Mouse (Mus musculus) kidney, postnatal 4 days (tissue): ENCODE data around the gene Ttc6.
A peak's percentile ranks its signal among the peaks of the same experiment; 100 is the strongest.

Source experiments
- DNase-seq, 2 experiments: peaks; one replicate each; pipeline ENCODE4 v3.0.0; 2021; ENCODE audit warnings: mixed read lengths in 2 of 2

The Ttc6 gene

GRCm38 (mm10) chr12:57563909-57564308 lies at the start of gene Ttc6:
Gene Ttc6 (plus strand): TSS chr12:57564113.
- no peak for DNase-seq

DNA sequence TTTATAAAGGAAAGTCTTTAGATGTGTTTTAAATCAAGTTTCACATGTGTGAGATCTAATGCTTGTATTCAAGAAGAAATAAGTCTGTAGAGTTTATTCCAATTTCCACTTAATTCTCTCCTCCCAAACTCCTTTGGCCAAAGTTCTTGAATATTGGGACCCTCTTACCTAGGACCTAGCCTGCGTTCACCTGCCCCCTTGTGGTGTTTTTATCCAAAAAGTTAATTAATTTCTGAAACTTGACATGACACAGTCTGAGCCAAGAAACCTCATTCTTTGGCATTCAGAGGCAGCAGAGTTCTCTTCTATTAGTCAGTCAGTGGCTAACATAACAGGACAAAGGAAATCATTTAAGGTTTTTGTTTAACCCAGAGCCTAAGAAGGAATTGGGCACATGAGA lies 49.4 kb upstream of the Ttc6 start:
- no peak for DNase-seq

DNA sequence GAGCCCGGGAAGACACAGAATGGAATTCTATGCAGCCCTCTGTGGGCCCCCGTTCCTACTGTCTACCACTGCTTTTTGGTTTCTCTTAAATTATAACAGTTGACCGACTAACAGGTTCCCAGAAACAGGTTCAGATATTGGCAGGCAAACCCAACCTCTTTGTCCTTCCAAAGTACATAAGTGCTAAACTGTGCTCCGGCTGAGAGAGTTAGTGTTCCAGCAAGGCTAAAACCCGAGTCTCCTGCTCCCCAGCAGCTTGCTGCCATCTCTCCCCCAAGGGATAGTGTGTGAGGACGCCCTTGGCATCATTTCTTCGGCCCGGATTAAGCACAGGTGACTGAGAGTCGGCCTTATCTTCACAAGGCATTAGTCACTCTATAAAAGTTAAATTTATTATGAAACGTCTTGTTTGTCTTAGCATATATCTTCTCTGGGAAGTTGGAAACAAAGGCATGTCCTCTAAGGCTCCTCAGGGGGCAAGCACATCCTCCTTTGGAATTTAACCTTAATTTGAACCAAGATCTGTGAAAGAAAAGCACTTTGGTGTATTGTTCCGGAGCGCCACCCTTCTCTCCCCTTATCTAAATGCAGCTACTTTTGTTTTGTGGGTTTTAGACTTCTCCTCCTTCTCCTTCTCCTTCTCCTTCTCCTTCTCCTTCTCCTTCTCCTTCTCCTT lies 48.1 kb upstream of the Ttc6 start:
- no peak for DNase-seq

- no peak for DNase-seq
Measured at GRCm38 (mm10) chr12:57528335-57528734, 35.6 kb upstream of the Ttc6 start.

- no peak for DNase-seq
Measured at GRCm38 (mm10) chr12:57530474-57530873, 33.4 kb upstream of the Ttc6 start.

- DNase-seq, result no peak
Measured at GRCm38 (mm10) chr12:57534517-57534878, 29.4 kb upstream of the Ttc6 start.

DNA sequence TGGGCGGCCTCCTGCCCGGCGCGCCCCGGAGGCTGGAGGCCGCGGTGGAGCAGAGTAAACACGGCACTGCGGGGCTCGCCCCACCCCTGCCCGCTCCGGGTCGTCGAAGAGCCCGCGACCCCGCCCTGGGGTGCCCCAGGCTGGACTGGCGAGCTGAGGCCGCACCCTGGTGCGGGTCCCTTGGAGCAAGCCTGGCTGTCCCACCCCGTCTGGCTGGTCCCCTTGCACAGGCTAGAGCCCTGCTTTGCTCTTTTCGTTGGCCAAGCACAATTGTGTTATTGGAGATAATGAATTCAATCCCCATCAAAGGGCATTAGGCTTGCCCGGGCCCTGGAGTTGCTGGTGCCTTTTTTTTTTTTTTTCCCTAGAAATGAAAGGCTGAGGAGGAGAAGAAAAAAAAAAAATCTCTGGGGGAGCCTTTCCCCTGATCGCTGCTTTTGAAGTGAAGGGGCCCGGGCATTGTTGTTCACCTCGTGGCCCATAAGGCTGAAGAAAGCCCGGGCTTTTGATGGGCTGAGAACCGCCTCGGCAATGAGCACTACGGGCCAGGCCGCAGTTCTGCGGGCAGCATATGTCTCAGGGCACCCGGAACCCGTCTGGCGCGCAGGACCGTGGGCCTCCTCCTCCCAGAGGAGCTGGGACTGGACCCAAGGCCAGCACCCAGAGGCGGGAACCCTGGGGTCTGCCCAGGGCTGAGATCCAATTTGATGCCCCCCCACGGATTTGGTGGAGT lies 28.9 kb upstream of the Ttc6 start:
- peak in 1 of 2 experiments; percentile 26 for DNase-seq

GRCm38 (mm10) chr12:57536056-57536908 lies 27.6 kb upstream of the Ttc6 start:
- peak in 1 of 2 experiments; percentile 28 for DNase-seq

GRCm38 (mm10) chr12:57536909-57537670 lies 26.8 kb upstream of the Ttc6 start:
- peak in 1 of 2 experiments; percentile 26 for DNase-seq

- DNase-seq, result peak in 1 of 2 experiments; percentile 41
Measured at GRCm38 (mm10) chr12:57537791-57538587, 25.9 kb upstream of the Ttc6 start.

GRCm38 (mm10) chr12:57538588-57539550 lies 25.0 kb upstream of the Ttc6 start:
- peak; percentile 54 to 68 for DNase-seq

DNA sequence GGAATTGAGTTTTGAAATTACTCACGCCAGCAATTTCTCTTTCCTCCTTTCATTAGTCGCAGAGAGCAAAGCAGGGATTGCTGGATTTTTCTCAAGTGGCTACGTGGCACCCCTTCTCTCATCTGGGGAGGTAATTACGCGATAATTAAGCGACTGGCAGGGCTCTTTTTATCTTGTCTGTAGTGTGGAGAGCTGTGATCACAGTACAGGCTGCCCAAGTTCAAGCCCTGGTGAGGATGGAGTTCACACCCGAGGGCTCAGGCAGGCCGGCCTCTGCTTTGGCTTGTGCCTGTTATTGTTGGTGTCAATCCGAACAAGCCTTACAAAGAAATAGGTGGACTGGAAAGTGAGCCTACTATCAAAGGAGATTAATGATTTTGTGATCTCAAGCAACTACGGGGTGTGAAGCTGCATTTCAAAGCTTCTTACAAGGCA lies 24.3 kb upstream of the Ttc6 start:
- peak in 1 of 2 experiments; percentile 61 for DNase-seq

DNA sequence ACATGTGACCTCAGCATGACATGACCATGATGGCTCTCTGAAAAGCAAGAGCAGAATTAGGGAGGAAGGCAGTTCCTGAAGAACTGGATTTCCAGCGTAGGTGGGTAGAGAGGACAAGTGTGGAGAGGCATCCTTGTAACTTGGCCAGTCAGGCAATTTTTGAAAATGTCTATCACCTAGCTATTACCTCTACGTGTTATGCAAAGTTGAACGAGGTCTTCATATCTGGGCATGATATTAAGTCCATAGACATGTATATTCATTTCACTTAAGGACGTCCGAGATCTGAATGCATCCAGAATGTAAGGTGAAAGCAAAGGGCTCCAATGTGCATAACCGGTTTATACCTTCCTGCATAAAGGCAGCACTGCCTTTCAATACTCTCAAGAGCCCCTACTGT lies 22.8 kb upstream of the Ttc6 start:
- no peak for DNase-seq

- peak in 1 of 2 experiments; percentile 48 for DNase-seq
Measured at GRCm38 (mm10) chr12:57541931-57542745, 21.8 kb upstream of the Ttc6 start.

DNA sequence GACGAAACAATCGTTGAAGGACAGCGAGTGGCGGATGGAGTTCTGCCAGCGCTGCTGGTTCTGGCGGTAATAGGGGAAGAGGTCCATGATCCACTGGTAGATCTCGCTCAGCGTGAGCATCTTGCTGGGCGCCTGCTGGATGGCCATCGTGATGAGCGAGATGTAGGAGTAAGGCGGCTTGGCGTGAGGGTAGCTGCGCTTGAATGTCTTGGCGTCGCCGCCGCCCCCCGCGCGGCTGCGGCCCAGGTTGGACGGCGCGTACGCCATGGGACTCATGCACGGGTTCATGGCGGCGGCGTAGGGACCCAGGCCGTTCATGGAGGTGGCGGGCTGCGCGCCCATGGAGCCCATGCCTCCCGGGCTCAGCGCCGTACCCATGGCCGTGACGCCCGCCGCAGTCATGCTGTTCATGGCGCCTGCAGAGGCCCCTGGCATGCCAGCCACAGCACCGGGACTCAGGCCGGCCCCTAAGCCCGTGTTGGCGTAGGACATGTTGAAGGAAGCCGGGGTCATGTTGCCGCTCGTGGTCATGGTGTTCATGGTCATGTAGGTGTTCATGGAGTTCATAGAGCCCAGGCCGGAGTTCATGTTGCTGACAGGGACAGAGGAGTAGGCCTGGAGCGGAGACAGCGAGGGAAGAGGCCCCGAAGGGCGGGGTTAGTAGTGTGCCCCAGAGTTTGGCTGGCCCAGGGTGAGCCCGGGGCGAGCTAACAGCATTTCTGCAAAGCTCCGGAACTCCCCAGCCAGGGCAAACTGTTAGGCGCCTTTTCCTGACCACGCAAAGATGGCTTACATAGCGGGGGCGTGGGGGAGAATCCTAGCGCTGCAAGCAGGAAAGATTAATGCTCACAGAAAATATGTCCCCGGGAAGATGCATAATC lies 20.9 kb upstream of the Ttc6 start:
- DNase-seq, result peak in 1 of 2 experiments; percentile 34

DNA sequence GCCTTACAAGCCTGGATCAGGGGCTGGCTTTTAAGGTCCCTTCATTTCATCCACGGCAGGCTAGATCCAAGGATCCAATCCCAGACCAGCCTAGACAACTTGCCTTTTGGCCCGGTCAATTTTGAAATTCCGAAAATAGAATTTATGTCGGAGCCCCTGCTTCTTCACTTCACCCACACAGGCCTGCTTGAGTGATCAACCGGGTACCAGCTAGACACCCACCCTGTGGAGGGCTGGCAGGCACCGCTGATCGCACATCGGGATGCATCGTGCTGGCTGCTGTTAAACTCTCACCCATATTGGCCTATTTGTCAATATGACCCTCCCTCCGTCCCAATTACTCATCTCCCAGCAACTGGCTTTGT lies 20.3 kb upstream of the Ttc6 start:
- peak in 1 of 2 experiments; percentile 19 for DNase-seq

GRCm38 (mm10) chr12:57544641-57545370 lies 19.1 kb upstream of the Ttc6 start:
- DNase-seq, result peak; percentile 82 to 87
